Mouse (Mus musculus) midbrain, embryonic 11.5 days (tissue): ENCODE data around the gene Rorc. TPM values are rescaled to one million over a fixed set of nuclear protein-coding genes. Genes with fewer than 3 reads are reported as not detected.

Experiments
- ATAC-seq: fragments of 200-750 bp; cut with Nextera tagmentation; 2 replicates; pipeline ENCODE4 v1.8.0; 2017; ENCODE audit warnings: moderate TSS enrichment, moderate library complexity; ENCODE audit not compliant: low FRiP score
- DNase-seq: peaks from one replicate; pipeline ENCODE4 v3.0.0; 2015; ENCODE audit warnings: low spot score; ENCODE audit errors: missing footprints
- H3K27ac ChIP-seq: fragments of 300-500 bp; sonication (generic); 2 replicates; pipeline ENCODE4 v1.5.1; 2014; ENCODE audit warnings: low read depth, low read length
- H3K27me3 ChIP-seq: fragments of 300-500 bp; sonication (generic); 2 replicates; pipeline ENCODE4 v1.6.1; 2014; ENCODE audit warnings: mild to moderate bottlenecking, low read length, moderate library complexity, mixed read lengths; ENCODE audit not compliant: control insufficient read depth, insufficient read depth
- H3K36me3 ChIP-seq: fragments of 300-500 bp; sonication (generic); 2 replicates; pipeline ENCODE4 v1.6.1; 2014; ENCODE audit warnings: mild to moderate bottlenecking, low read length, moderate library complexity, mixed read lengths; ENCODE audit not compliant: control insufficient read depth, insufficient read depth
- H3K4me1 ChIP-seq: fragments of 300-500 bp; sonication (generic); 2 replicates; pipeline ENCODE4 v1.6.1; 2014; ENCODE audit warnings: low read length; ENCODE audit not compliant: control insufficient read depth, insufficient read depth
- H3K4me2 ChIP-seq: fragments of 300-500 bp; sonication (generic); 2 replicates; pipeline ENCODE4 v1.6.1; 2014; ENCODE audit warnings: mild to moderate bottlenecking, moderate library complexity
- H3K4me3 ChIP-seq: fragments of 300-500 bp; sonication (generic); 2 replicates; pipeline ENCODE4 v1.5.1; 2014; ENCODE audit warnings: low read depth, low read length
- H3K9ac ChIP-seq: fragments of 300-500 bp; sonication (generic); 2 replicates; pipeline ENCODE4 v1.6.1; 2014; ENCODE audit warnings: low read length
- H3K9me3 ChIP-seq: fragments of 300-500 bp; sonication (generic); 2 replicates; pipeline ENCODE4 v1.6.1; 2016; ENCODE audit warnings: low read length; ENCODE audit not compliant: control insufficient read depth
- WGBS: fragments of 180-500 bp; shearing (Covaris S2); extraction: QIAGEN DNeasy Blood & Tissue Kit; methylation state at CpG from one replicate; pipeline ENCODE4 v1.1.7; 2014; 5-methylcytosine and 5-hydroxymethylcytosine counted together
- polyA plus RNA-seq: library from polyadenylated mRNA; unstranded; fragments of >200 nt; fragmentation: Nextera tagmentation; extraction: Ambion mirVana; gene quantifications from 2 replicates; pipeline ENCODE4 v1.2.1, GENCODE M21; 2014

Rorc gene
- polyA plus RNA-seq, 1 experiment from 2014 or later: 0.14 TPM

- H3K4me1 ChIP-seq: no peaks in the 10 kb centered on the region
- H3K9me3 ChIP-seq: no peaks in the 10 kb centered on the region
- H3K36me3 ChIP-seq: no peaks in the 10 kb centered on the region
- no peak overlapping the region for H3K4me2 ChIP-seq
- H3K27me3 ChIP-seq: no peaks in the 10 kb centered on the region
- 79% methylated on average over 2 of the region's 2 CpGs for WGBS
- H3K9ac ChIP-seq: no peak overlapping the region
- no peak overlapping the region for H3K4me3 ChIP-seq
- ATAC-seq (no peak), DNase-seq (no peak)
- H3K27ac ChIP-seq: no peak overlapping the region
Observed at GRCm38 (mm10) chr3:94430980-94431379, 58.4 kb downstream of the Rorc start.

- H3K4me2 ChIP-seq: no peak overlapping the region
- no peak overlapping the region for H3K4me3 ChIP-seq
- 98% methylated on average over 2 of the region's 2 CpGs for WGBS
- ATAC-seq (no peak), DNase-seq (no peak)
- no peak overlapping the region for H3K9ac ChIP-seq
- no peak overlapping the region for H3K27ac ChIP-seq
- no peaks in the 10 kb centered on the region for H3K36me3 ChIP-seq
- H3K4me1 ChIP-seq: no peaks in the 10 kb centered on the region
- H3K27me3 ChIP-seq: no peaks in the 10 kb centered on the region
- no peaks in the 10 kb centered on the region for H3K9me3 ChIP-seq
Observed at GRCm38 (mm10) chr3:94434305-94434704, 61.7 kb downstream of the Rorc start.

DNA sequence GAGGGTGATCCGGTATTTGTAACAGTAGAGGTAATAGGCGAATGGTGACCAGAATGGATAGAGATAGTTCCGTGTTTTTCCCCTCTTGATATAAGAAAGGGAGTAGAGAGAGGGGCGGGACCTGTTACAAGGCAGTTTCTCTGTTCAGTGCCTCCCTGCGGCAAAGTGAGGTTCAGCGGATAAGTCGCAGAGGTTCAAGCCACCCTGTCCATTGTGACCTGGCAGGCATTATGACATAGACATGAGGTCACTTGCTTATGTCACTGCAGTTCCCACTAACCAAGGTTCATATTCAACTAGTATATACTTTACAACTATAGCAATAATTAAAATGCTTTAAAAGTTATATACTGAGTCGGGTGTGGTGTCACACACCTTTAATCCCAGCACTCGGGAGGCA is 63.8 kb downstream of the Rorc start:
- 77% methylated on average over 9 of the region's 9 CpGs for WGBS
- no peak for DNase-seq
- Histone ChIP-seq H3K36me3 (no peaks in the 10 kb centered on the region), H3K9me3 (no peaks in the 10 kb centered on the region), H3K4me3 (no peak overlapping the region), H3K4me1 (no peaks in the 10 kb centered on the region), H3K27me3 (no peaks in the 10 kb centered on the region), H3K4me2 (no peak overlapping the region), H3K9ac (no peak overlapping the region), H3K27ac (no peak overlapping the region)
- ATAC-seq: no peak

DNA sequence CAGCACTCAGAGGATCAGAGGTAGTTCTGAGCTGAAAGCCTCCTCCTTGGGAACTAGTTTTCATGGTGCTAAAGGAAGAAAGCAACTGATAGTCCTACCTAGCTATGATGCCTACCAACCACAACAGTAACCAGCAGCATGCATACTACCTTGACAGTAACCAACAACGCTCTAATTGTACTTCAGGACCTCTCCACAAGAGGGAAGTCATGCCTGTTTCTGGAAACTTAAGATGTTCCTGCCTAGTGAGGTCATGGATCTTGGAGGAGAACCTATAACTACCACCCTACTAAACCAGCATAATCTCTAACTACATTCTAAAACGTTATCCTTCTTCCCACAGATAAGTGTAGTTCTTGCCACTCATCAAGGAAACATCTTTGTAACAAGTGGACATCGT is 68.6 kb downstream of the Rorc start:
- Histone ChIP-seq H3K9ac (no peak overlapping the region), H3K36me3 (peaks cover 3% of the 10 kb centered on the region), H3K9me3 (no peaks in the 10 kb centered on the region), H3K4me1 (peaks cover 5% of the 10 kb centered on the region), H3K4me3 (no peak overlapping the region), H3K27me3 (no peaks in the 10 kb centered on the region), H3K27ac (no peak overlapping the region), H3K4me2 (no peak overlapping the region)
- DNase-seq (no peak), ATAC-seq (no peak)
- 41% methylated on average over 3 of the region's 3 CpGs for WGBS

GRCm38 (mm10) chr3:94442951-94443596 is 70.5 kb downstream of the Rorc start, which contains the start of gene Mrpl9:
Gene Mrpl9, plus strand, starts transcription at chr3:94443318.
- 1% methylated on average over 39 of the region's 39 CpGs for WGBS
- DNase-seq (peak; percentile 100), ATAC-seq (peak; percentile 98)
- Histone ChIP-seq H3K27me3 (no peaks in the 10 kb centered on the region), H3K36me3 (peaks cover 10% of the 10 kb centered on the region), H3K4me3 (peak within 1 kb of the TSS; percentile 70), H3K9me3 (no peaks in the 10 kb centered on the region), H3K4me2 (peak within 1 kb of the TSS; percentile 84), H3K9ac (peak within 1 kb of the TSS; percentile 79), H3K27ac (no peak within 1 kb of the TSS), H3K4me1 (peaks cover 5% of the 10 kb centered on the region)

DNA sequence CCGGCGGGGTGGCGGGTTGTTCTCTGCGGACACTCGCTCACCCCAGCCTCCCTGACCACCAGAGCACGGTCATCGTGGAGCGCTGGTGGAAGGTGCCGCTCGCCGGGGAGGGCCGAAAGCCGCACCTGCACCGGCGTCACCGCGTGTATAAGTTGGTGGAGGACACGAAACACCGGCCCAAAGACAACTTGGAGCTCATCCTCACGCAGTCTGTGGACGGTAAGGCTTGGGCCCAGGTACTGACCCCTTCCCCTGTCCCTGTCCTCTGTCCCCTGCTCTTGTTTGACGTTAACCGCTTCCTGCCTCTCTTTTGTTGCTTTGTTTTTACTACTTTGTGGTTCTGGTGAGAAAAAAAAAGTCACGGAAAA is 71.0 kb downstream of the Rorc start, which contains the start of gene Oaz3:
Gene Oaz3 (minus strand): TSS at position 319 of the 368 bp plus-strand sequence.
- Histone ChIP-seq H3K27ac (no peak within 1 kb of the TSS), H3K4me2 (peak within 1 kb of the TSS; percentile 84), H3K9me3 (no peaks in the 10 kb centered on the region), H3K9ac (peak within 1 kb of the TSS; percentile 79), H3K36me3 (peaks cover 13% of the 10 kb centered on the region), H3K27me3 (no peaks in the 10 kb centered on the region), H3K4me1 (peaks cover 5% of the 10 kb centered on the region), H3K4me3 (peak within 1 kb of the TSS; percentile 70)
- DNase-seq (no peak), ATAC-seq (no peak)
- under 1% methylated on average over 24 of the region's 24 CpGs for WGBS

Other genes starting within 250 kb of the Rorc start
- gene Gm10696, start 194.6 kb upstream of the Rorc start, polyA plus RNA-seq: not detected in 2 replicates
- not detected in 2 replicates for gene Gm5286, start 176.1 kb upstream of the Rorc start, polyA plus RNA-seq
- not detected in 2 replicates for gene Gm4778, start 108.8 kb upstream of the Rorc start, polyA plus RNA-seq
- gene Them4, start 62.7 kb upstream of the Rorc start, polyA plus RNA-seq: 12.8 and 14.5 TPM in 2 replicates
- gene Them5, start 30.7 kb upstream of the Rorc start, polyA plus RNA-seq: 0.11 TPM in 1 of 2 replicates, not detected in the other
- 0.87 and 1.4 TPM in 2 replicates for gene C2cd4d, start 10.4 kb upstream of the Rorc start, polyA plus RNA-seq
- gene Lingo4, start 25.7 kb downstream of the Rorc start, polyA plus RNA-seq: 0.17 and 0.37 TPM in 2 replicates
- gene Tdrkh, start 40.5 kb downstream of the Rorc start, polyA plus RNA-seq: 55.3 and 63.2 TPM in 2 replicates
- 71.1 and 73.3 TPM in 2 replicates for gene Mrpl9, start 70.5 kb downstream of the Rorc start, polyA plus RNA-seq
- gene Oaz3, start 71.1 kb downstream of the Rorc start, polyA plus RNA-seq: 0.12 TPM in 1 of 2 replicates, not detected in the other
- gene Celf3, start 105.5 kb downstream of the Rorc start, polyA plus RNA-seq: 150 and 154 TPM in 2 replicates
- gene Riiad1, start 107.5 kb downstream of the Rorc start, polyA plus RNA-seq: 15.3 TPM in 2 replicates
- 39.4 and 43.0 TPM in 2 replicates for gene Snx27, start 209.9 kb downstream of the Rorc start, polyA plus RNA-seq